Mouse (Mus musculus): ENCODE results near the gene Ugt1a6a. TPM values are rescaled to one million over a fixed set of nuclear protein-coding genes. Genes with fewer than 3 reads are reported as not detected.

The Ugt1a6a gene
- polyA plus RNA-seq, 1 experiment, result 1.3 TPM

DNA sequence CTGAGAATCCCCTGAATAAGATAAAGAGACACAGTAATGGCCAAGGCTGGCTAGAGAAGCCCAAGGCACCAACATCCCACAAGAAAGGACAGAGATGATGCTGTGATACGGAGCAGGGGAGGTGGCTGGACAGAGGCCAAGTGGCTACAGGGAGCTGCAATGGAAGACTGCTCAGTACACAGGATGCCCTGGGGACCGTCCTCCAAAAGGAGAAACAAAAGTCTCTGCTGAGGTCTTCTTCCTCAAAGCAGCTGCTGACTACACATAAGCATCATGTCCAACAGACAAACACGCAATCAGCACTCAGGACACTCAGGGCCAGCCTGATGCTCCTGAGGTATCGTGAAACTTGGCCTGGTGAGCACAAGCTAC lies 130.2 kb downstream of the Ugt1a6a start:
- no peak for TF ChIP-seq MYOD1 (IDR thresholded peaks at IDR 0.05; ENCODE audit: control insufficient read depth, insufficient read length, low read depth)
- no peak for TF ChIP-seq CTCF (IDR thresholded peaks at IDR 0.05; ENCODE audit: control insufficient read depth, insufficient read depth, insufficient read length)
- no peak for TF ChIP-seq FOSL1 (IDR thresholded peaks at IDR 0.05; ENCODE audit: insufficient read depth, low read length, poor library complexity, severe bottlenecking)
- TF ChIP-seq MYOG (IDR thresholded peaks at IDR 0.05; ENCODE audit: control insufficient read depth, extremely low read depth, insufficient read length), result no peak
- TF ChIP-seq MAX (IDR thresholded peaks at IDR 0.05), result no peak
- no peak for TF ChIP-seq CEBPB (IDR thresholded peaks at IDR 0.05; ENCODE audit: low read depth)
- no peak for TF ChIP-seq USF1 (IDR thresholded peaks at IDR 0.05; ENCODE audit: low read depth)
- peaks cover 62% of the 10 kb centered on the region for H3K79me2 ChIP-seq (ENCODE audit: control insufficient read depth, insufficient read depth)
- no peak overlapping the region for H3ac ChIP-seq (ENCODE audit: control insufficient read depth, insufficient read length, low read depth)
- H3K79me3 ChIP-seq (ENCODE audit: low read depth), result peaks cover 9% of the 10 kb centered on the region
- H3K27me3 ChIP-seq (ENCODE audit: control insufficient read depth, insufficient read depth, insufficient read length), result no peaks in the 10 kb centered on the region
- no peak overlapping the region for H3K4me3 ChIP-seq (ENCODE audit: insufficient read depth, poor library complexity, severe bottlenecking)
- H3K36me3 ChIP-seq (ENCODE audit: control insufficient read depth, insufficient read depth), result peaks cover 89% of the 10 kb centered on the region

DNA sequence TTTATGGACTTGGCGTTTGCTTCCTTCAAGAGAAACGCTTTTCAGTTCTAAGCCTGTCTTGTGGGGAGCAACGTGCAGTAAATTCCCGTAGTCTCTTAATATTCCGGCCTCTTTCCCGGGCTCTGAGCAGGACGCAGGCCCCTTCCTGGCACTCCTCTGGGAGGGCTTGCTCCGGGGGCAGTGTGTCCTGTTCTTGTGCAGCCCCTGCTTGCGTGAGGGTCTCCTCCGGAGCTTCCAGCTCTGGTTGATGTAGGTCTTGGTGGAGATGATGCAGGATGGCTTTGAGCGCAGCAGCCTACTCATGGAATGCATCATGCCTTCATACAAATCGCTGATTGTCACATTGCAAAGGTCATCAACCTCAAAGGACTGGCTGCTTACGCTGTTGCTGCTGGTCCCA lies 131.5 kb downstream of the Ugt1a6a start:
- TF ChIP-seq FOSL1 (IDR thresholded peaks at IDR 0.05; ENCODE audit: insufficient read depth, low read length, poor library complexity, severe bottlenecking) (no peak), CTCF (IDR thresholded peaks at IDR 0.05; ENCODE audit: control insufficient read depth, insufficient read depth, insufficient read length) (no peak), MAX (IDR thresholded peaks at IDR 0.05) (no peak), USF1 (IDR thresholded peaks at IDR 0.05; ENCODE audit: low read depth) (no peak), MYOD1 (IDR thresholded peaks at IDR 0.05; ENCODE audit: control insufficient read depth, insufficient read length, low read depth) (no peak), MYOG (IDR thresholded peaks at IDR 0.05; ENCODE audit: control insufficient read depth, extremely low read depth, insufficient read length) (no peak), CEBPB (IDR thresholded peaks at IDR 0.05; ENCODE audit: low read depth) (no peak)
- peaks cover 9% of the 10 kb centered on the region for H3K79me3 ChIP-seq (ENCODE audit: low read depth)
- H3K4me3 ChIP-seq (ENCODE audit: insufficient read depth, poor library complexity, severe bottlenecking), result no peak overlapping the region
- H3K79me2 ChIP-seq (ENCODE audit: control insufficient read depth, insufficient read depth), result peaks cover 62% of the 10 kb centered on the region
- no peak overlapping the region for H3ac ChIP-seq (ENCODE audit: control insufficient read depth, insufficient read length, low read depth)
- no peaks in the 10 kb centered on the region for H3K27me3 ChIP-seq (ENCODE audit: control insufficient read depth, insufficient read depth, insufficient read length)
- peaks cover 93% of the 10 kb centered on the region for H3K36me3 ChIP-seq (ENCODE audit: control insufficient read depth, insufficient read depth)

DNA sequence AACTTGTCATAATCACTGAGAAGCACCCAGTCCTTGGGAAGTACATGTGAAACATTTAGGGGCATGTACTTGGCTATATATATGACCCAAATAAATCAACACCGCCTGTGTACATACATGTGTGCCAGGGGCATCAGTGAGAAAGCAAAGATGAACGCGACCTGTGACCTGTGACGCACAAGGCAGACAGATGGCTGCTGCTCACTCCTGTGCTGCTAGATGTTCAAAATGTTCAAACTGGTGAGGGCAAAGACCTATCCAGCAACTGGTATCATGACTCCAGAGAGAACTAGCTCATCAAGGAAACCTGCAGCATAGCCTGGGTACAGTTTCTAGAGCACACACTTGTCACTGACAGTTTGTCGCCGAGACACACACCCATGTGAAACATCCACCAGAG lies 132.9 kb downstream of the Ugt1a6a start:
- no peak for TF ChIP-seq MAX (IDR thresholded peaks at IDR 0.05)
- no peak for TF ChIP-seq CEBPB (IDR thresholded peaks at IDR 0.05; ENCODE audit: low read depth)
- TF ChIP-seq MYOD1 (IDR thresholded peaks at IDR 0.05; ENCODE audit: control insufficient read depth, insufficient read length, low read depth), result no peak
- no peak for TF ChIP-seq MYOG (IDR thresholded peaks at IDR 0.05; ENCODE audit: control insufficient read depth, extremely low read depth, insufficient read length)
- no peak for TF ChIP-seq FOSL1 (IDR thresholded peaks at IDR 0.05; ENCODE audit: insufficient read depth, low read length, poor library complexity, severe bottlenecking)
- TF ChIP-seq USF1 (IDR thresholded peaks at IDR 0.05; ENCODE audit: low read depth), result no peak
- H3K27me3 ChIP-seq (ENCODE audit: control insufficient read depth, insufficient read depth, insufficient read length), result no peaks in the 10 kb centered on the region
- H3ac ChIP-seq (ENCODE audit: control insufficient read depth, insufficient read length, low read depth), result no peak overlapping the region
- H3K36me3 ChIP-seq (ENCODE audit: control insufficient read depth, insufficient read depth), result peaks cover 92% of the 10 kb centered on the region
- peaks cover 9% of the 10 kb centered on the region for H3K79me3 ChIP-seq (ENCODE audit: low read depth)
- H3K79me2 ChIP-seq (ENCODE audit: control insufficient read depth, insufficient read depth), result peaks cover 64% of the 10 kb centered on the region
- H3K4me3 ChIP-seq (ENCODE audit: insufficient read depth, poor library complexity, severe bottlenecking), result no peak overlapping the region

DNA sequence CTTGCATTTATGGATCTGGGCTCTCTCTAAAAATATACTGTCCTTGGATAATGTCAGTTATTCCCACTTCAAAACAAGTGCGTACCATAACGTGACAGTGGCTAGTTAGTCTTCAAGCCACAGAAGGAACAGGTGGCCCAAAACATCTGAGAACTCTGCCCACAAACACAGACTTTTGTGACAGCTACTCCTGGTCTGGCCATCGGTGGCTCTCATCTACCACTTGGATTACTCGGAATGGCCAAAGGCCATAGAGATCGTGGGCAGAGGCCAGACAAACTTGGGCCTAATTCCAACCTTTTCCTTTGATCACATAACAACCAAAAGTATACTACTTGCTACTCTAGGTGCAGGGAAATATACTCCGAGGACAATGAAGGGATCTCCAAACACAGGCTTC lies 133.5 kb downstream of the Ugt1a6a start:
- no peak overlapping the region for H3ac ChIP-seq (ENCODE audit: control insufficient read depth, insufficient read length, low read depth)
- H3K36me3 ChIP-seq (ENCODE audit: control insufficient read depth, insufficient read depth), result peaks cover 92% of the 10 kb centered on the region
- H3K4me3 ChIP-seq (ENCODE audit: insufficient read depth, poor library complexity, severe bottlenecking), result no peak overlapping the region
- peaks cover 67% of the 10 kb centered on the region for H3K79me2 ChIP-seq (ENCODE audit: control insufficient read depth, insufficient read depth)
- TF ChIP-seq USF1 (IDR thresholded peaks at IDR 0.05; ENCODE audit: low read depth) (no peak), CEBPB (IDR thresholded peaks at IDR 0.05; ENCODE audit: low read depth) (no peak), FOSL1 (IDR thresholded peaks at IDR 0.05; ENCODE audit: insufficient read depth, low read length, poor library complexity, severe bottlenecking) (no peak), CTCF (IDR thresholded peaks at IDR 0.05; ENCODE audit: control insufficient read depth, insufficient read depth, insufficient read length) (no peak), MYOD1 (IDR thresholded peaks at IDR 0.05; ENCODE audit: control insufficient read depth, insufficient read length, low read depth) (no peak), MYOG (IDR thresholded peaks at IDR 0.05; ENCODE audit: control insufficient read depth, extremely low read depth, insufficient read length) (no peak)
- peaks cover 14% of the 10 kb centered on the region for H3K79me3 ChIP-seq (ENCODE audit: low read depth)
- H3K27me3 ChIP-seq (ENCODE audit: control insufficient read depth, insufficient read depth, insufficient read length), result no peaks in the 10 kb centered on the region

Other genes starting within 250 kb of the Ugt1a6a start
- 9.3 TPM for gene Usp40, start 126.3 kb upstream of the Ugt1a6a start, polyA plus RNA-seq (2012; fragmentation: generic; extraction: Trizol)
- not detected for gene Ugt1a10, start 79.4 kb upstream of the Ugt1a6a start, polyA plus RNA-seq (2012; fragmentation: generic; extraction: Trizol)
- gene Ugt1a9, start 64.0 kb upstream of the Ugt1a6a start, polyA plus RNA-seq (2012; fragmentation: generic; extraction: Trizol), result not detected
- not detected for gene Ugt1a8, start 47.0 kb upstream of the Ugt1a6a start, polyA plus RNA-seq (2012; fragmentation: generic; extraction: Trizol)
- gene Ugt1a7c, start 39.7 kb upstream of the Ugt1a6a start, polyA plus RNA-seq (2012; fragmentation: generic; extraction: Trizol), result not detected
- not detected for gene Ugt1a6b, start 31.6 kb upstream of the Ugt1a6a start, polyA plus RNA-seq (2012; fragmentation: generic; extraction: Trizol)
- gene Ugt1a5, start 31.2 kb downstream of the Ugt1a6a start, polyA plus RNA-seq (2012; fragmentation: generic; extraction: Trizol), result not detected
- gene Ugt1a2, start 65.8 kb downstream of the Ugt1a6a start, polyA plus RNA-seq (2012; fragmentation: generic; extraction: Trizol), result not detected
- gene Dnajb3, start 71.0 kb downstream of the Ugt1a6a start, polyA plus RNA-seq (2012; fragmentation: generic; extraction: Trizol), result not detected
- not detected for gene Ugt1a1, start 77.2 kb downstream of the Ugt1a6a start, polyA plus RNA-seq (2012; fragmentation: generic; extraction: Trizol)
- 0.69 TPM for gene Mroh2a, start 92.2 kb downstream of the Ugt1a6a start, polyA plus RNA-seq (2012; fragmentation: generic; extraction: Trizol)
- 54.4 TPM for gene Hjurp, start 142.8 kb downstream of the Ugt1a6a start, polyA plus RNA-seq (2012; fragmentation: generic; extraction: Trizol)
- gene Trpm8, start 142.9 kb downstream of the Ugt1a6a start, polyA plus RNA-seq (2012; fragmentation: generic; extraction: Trizol), result 0.02 TPM